Mouse (Mus musculus) inflammation-experienced regulatory T-cells, adult 16 weeks (primary cell): ENCODE data around the gene Micall1. TPM values are rescaled to one million over a fixed set of nuclear protein-coding genes. Genes with fewer than 3 reads are reported as not detected.

Experiments
- polyA plus RNA-seq: library from polyadenylated mRNA; unstranded; fragments of 100-300 nt; shearing (Covaris generic); gene quantifications from one replicate; pipeline ENCODE4 v1.2.1, GENCODE M21; 2017

Gene Micall1
- 27.1 TPM for polyA plus RNA-seq

GRCm38 (mm10) chr15:79108421-79109320 is at the start of gene Micall1:
Micall1 (plus strand) TSS chr15:79108898.

DNA sequence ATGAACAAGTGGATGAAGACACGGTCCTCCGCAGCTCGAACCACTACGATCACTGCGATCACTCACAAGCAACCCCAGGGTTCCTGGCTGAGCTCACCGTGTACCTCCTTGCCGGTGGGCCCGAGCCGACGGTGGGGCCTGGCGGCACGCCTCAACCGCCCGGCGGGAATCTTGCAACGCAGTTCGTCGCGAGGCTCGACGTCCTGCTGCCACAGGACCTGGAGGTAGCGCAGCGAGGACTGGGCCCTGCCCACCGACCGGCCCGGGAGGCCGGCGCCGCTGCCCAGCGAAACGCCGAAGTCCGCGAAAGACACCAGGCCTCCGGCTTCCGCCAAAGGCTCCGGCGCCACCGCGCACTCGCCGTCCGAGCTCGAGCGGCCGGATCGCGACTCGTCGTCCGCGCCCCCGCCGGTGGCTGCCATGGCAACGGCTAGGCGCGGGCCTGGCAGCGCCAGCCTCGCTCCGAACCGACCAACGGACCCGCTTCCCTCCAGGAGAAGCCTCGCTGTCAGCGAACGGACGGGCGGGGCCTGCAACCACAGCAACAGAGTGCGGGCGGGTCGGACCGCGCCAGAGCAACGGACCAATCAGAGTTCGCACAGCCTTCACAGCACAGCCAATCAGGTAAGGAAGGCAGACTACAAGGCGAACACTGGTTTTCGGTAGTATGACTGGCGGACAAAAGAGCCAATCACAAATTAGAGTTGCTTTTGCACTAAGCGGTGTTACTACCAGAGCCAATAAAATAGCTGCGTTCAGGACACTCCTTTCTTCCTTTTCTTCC is 46.1 kb upstream of the Micall1 start, which contains the start of gene Ankrd54:
TSS of gene Ankrd54 (minus strand) at position 518 of the 784 bp plus-strand sequence.

GRCm38 (mm10) chr15:79074913-79075532 is 33.7 kb upstream of the Micall1 start, which contains the start of gene Eif3l:
Eif3l (plus strand) TSS chr15:79075179.

GRCm38 (mm10) chr15:79140866-79141565 is 32.3 kb downstream of the Micall1 start, which contains the start of the genes Polr2f and 1700088E04Rik:
Polr2f (plus strand) TSS chr15:79141009.
1700088E04Rik (minus strand) TSS chr15:79141253.

DNA sequence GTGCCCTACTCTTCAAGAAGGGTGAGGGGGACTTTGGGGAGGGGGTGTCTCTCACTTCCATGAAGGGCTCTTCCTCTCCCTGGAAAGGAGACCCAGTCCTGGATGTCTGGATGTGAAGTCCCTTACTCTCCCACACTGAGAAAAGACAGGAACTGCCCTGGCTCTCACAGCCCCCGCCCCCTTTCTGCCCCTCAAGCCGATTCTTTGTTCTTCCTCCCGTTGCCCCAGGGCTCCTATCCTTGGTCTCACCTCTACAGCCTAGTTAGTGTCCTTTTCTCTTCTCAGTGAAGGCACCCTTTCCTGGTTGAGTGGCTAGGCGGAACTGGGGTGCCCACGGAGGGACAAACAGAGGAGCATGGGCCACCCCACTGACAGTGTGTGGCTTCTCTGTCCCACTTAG is 56.4 kb downstream of the Micall1 start, which contains the start of gene Sox10:
TSS of gene Sox10 (minus strand) at position 101 of the 400 bp plus-strand sequence.

Other genes with a start within 250 kb of the Micall1 start
- gene Gga1, start 231.7 kb upstream of the Micall1 start, polyA plus RNA-seq, result 76.9 TPM
- 0.57 TPM for gene Gm49510, start 209.2 kb upstream of the Micall1 start, polyA plus RNA-seq
- 251 TPM for gene Sh3bp1, start 209.1 kb upstream of the Micall1 start, polyA plus RNA-seq
- gene Pdxp, start 195.0 kb upstream of the Micall1 start, polyA plus RNA-seq, result 1.9 TPM
- gene Lgals1, start 182.2 kb upstream of the Micall1 start, polyA plus RNA-seq, result 515 TPM
- 49.7 TPM for gene Nol12, start 174.0 kb upstream of the Micall1 start, polyA plus RNA-seq
- gene Triobp, start 161.2 kb upstream of the Micall1 start, polyA plus RNA-seq, result 105 TPM
- 74.2 TPM for gene H1f0, start 80.4 kb upstream of the Micall1 start, polyA plus RNA-seq
- not detected for gene Galr3, start 67.0 kb upstream of the Micall1 start, polyA plus RNA-seq
- 10.7 TPM for gene Ankrd54, start 46.0 kb upstream of the Micall1 start, polyA plus RNA-seq
- gene Eif3l, start 33.7 kb upstream of the Micall1 start, polyA plus RNA-seq, result 171 TPM
- 166 TPM for gene Polr2f, start 32.1 kb downstream of the Micall1 start, polyA plus RNA-seq
- gene 1700088E04Rik, start 32.4 kb downstream of the Micall1 start, polyA plus RNA-seq, result 0.40 TPM
- gene Sox10, start 56.3 kb downstream of the Micall1 start, polyA plus RNA-seq, result not detected
- gene Pick1, start 120.3 kb downstream of the Micall1 start, polyA plus RNA-seq, result 45.8 TPM
- gene Gm49486, start 120.5 kb downstream of the Micall1 start, polyA plus RNA-seq, result not detected
- not detected for gene Slc16a8, start 145.9 kb downstream of the Micall1 start, polyA plus RNA-seq
- 0.52 TPM for gene Baiap2l2, start 176.6 kb downstream of the Micall1 start, polyA plus RNA-seq
- gene Pla2g6, start 219.5 kb downstream of the Micall1 start, polyA plus RNA-seq, result 19.7 TPM
- gene Maff, start 237.7 kb downstream of the Micall1 start, polyA plus RNA-seq, result 0.96 TPM